Mouse (Mus musculus): ENCODE measurements around the gene Sh3gl2.
A peak's percentile ranks its signal among the peaks of the same experiment; 100 is the strongest.

Gene Sh3gl2

GRCm38 (mm10) chr4:85416466-85416865 lies 211.5 kb downstream of the Sh3gl2 start:
- DNase-seq (ENCODE audit: extremely low spot score): no peak

- no peak for DNase-seq (ENCODE audit: extremely low spot score)
Measured at GRCm38 (mm10) chr4:85420429-85420828, 215.5 kb downstream of the Sh3gl2 start.

- no peak for DNase-seq (ENCODE audit: extremely low spot score)
Measured at GRCm38 (mm10) chr4:85426211-85426610, 221.3 kb downstream of the Sh3gl2 start.

- no peak for DNase-seq (ENCODE audit: extremely low spot score)
Measured at GRCm38 (mm10) chr4:85432786-85433185, 227.9 kb downstream of the Sh3gl2 start.

GRCm38 (mm10) chr4:85434734-85435133 lies 229.8 kb downstream of the Sh3gl2 start:
- DNase-seq (ENCODE audit: extremely low spot score): no peak

- no peak for DNase-seq (ENCODE audit: extremely low spot score)
Measured at GRCm38 (mm10) chr4:85438813-85439212, 233.9 kb downstream of the Sh3gl2 start.

GRCm38 (mm10) chr4:85483586-85483985 lies 278.7 kb downstream of the Sh3gl2 start:
- no peak for DNase-seq (ENCODE audit: extremely low spot score)

GRCm38 (mm10) chr4:85486316-85486946 lies 281.5 kb downstream of the Sh3gl2 start:
- DNase-seq (ENCODE audit: extremely low spot score): no peak

- DNase-seq (ENCODE audit: extremely low spot score): no peak
Measured at GRCm38 (mm10) chr4:85505718-85506117, 300.8 kb downstream of the Sh3gl2 start.

GRCm38 (mm10) chr4:85506976-85507375 lies 302.1 kb downstream of the Sh3gl2 start:
- no peak for DNase-seq (ENCODE audit: extremely low spot score)

GRCm38 (mm10) chr4:85507491-85507890 lies 302.6 kb downstream of the Sh3gl2 start:
- DNase-seq (ENCODE audit: extremely low spot score): no peak

- peak; percentile 9 for DNase-seq (ENCODE audit: extremely low spot score)
Measured at GRCm38 (mm10) chr4:85513288-85513687, 308.4 kb downstream of the Sh3gl2 start.

- no peak for DNase-seq (ENCODE audit: extremely low spot score)
Measured at GRCm38 (mm10) chr4:85513792-85514191, 308.9 kb downstream of the Sh3gl2 start, which contains the start of gene Adamtsl1. Gene Adamtsl1 (plus strand): TSS chr4:85514172.

- peak; percentile 73 for DNase-seq (ENCODE audit: extremely low spot score)
Measured at GRCm38 (mm10) chr4:85514205-85514681, 309.3 kb downstream of the Sh3gl2 start.

GRCm38 (mm10) chr4:85526966-85527566 lies 322.1 kb downstream of the Sh3gl2 start:
- DNase-seq (ENCODE audit: extremely low spot score): no peak

GRCm38 (mm10) chr4:85529852-85530251 lies 324.9 kb downstream of the Sh3gl2 start:
- DNase-seq (ENCODE audit: extremely low spot score): no peak

- DNase-seq (ENCODE audit: extremely low spot score): no peak
Measured at GRCm38 (mm10) chr4:85539677-85540076, 334.8 kb downstream of the Sh3gl2 start.

GRCm38 (mm10) chr4:85543221-85543620 lies 338.3 kb downstream of the Sh3gl2 start:
- DNase-seq (ENCODE audit: extremely low spot score): no peak

GRCm38 (mm10) chr4:85554696-85555095 lies 349.8 kb downstream of the Sh3gl2 start:
- no peak for DNase-seq (ENCODE audit: extremely low spot score)

GRCm38 (mm10) chr4:85559753-85560152 lies 354.8 kb downstream of the Sh3gl2 start:
- no peak for DNase-seq (ENCODE audit: extremely low spot score)

GRCm38 (mm10) chr4:85585426-85585825 lies 380.5 kb downstream of the Sh3gl2 start:
- no peak for DNase-seq (ENCODE audit: extremely low spot score)

GRCm38 (mm10) chr4:85588928-85589327 lies 384.0 kb downstream of the Sh3gl2 start:
- DNase-seq (ENCODE audit: extremely low spot score): no peak

GRCm38 (mm10) chr4:85591037-85591436 lies 386.1 kb downstream of the Sh3gl2 start:
- DNase-seq (ENCODE audit: extremely low spot score): no peak

All from embryo, embryonic 9.5 days (tissue).